In the genomic region with DNA sequence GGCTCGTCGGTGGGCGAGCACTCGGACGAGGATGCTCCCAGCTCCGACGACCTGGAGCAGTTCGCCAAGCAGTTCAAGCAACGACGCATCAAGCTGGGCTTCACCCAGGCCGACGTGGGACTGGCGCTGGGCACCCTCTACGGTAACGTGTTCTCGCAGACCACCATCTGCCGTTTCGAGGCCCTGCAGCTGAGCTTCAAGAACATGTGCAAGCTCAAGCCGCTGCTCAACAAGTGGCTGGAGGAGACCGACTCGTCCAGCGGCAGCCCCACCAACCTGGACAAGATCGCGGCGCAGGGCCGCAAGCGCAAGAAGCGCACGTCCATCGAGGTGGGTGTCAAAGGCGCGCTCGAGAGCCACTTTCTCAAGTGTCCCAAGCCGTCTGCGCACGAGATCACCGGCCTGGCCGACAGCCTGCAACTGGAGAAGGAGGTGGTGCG, we compare ENCODE assay signal across 9 mouse cellular contexts. TPM values are rescaled to one million over a fixed set of nuclear protein-coding genes. Genes with fewer than 3 reads are reported as not detected.
DNase-seq lines count a peak whose midpoint lies in the region; ATAC-seq lines count a peak whose summit lies in the region.
"Had no signal": no experiment of that assay in that cellular context is flagged by ENCODE, and none has a peak within 500 bp of the region (broad histone marks: within the 10 kb centered on the region; RNA-seq: fewer than 3 reads in every experiment).

No protein-coding gene starts in this region.

- H3K36me3 ChIP-seq in kidney, embryonic 14.5 days (ENCODE audit: control insufficient read depth, insufficient read depth, low read length), result no peaks in the 10 kb centered on the region
- no peaks in the 10 kb centered on the region for H3K36me3 ChIP-seq in hindbrain, embryonic 12.5 days
- no peaks in the 10 kb centered on the region for H3K36me3 ChIP-seq in midbrain, embryonic 11.5 days (ENCODE audit: control insufficient read depth, insufficient read depth, low read length)

- ATAC-seq in kidney, embryonic 14.5 days (ENCODE audit: low FRiP score, low TSS enrichment), result 0 out of 2 replicates have a peak, but pooled peaks have one; percentile 12
- ATAC-seq in hindbrain, embryonic 12.5 days (ENCODE audit: low FRiP score), result no peak
- ATAC-seq in midbrain, embryonic 11.5 days (ENCODE audit: low FRiP score), result no peak
- ATAC-seq in megakaryocyte-erythroid progenitor cell, adult 5-6 weeks (replicated peaks; ENCODE audit: low FRiP score, low TSS enrichment, poor library complexity, severe bottlenecking), result no peak

- H3K27ac ChIP-seq in kidney, embryonic 14.5 days (ENCODE audit: low read depth, low read length), result no peak overlapping the region
- H3K27ac ChIP-seq in hindbrain, embryonic 12.5 days, result peak overlapping the region; percentile 24; the same call in 1 of the 2 replicates
- no peak overlapping the region; the same call in 1 of the 2 replicates for H3K27ac ChIP-seq in midbrain, embryonic 11.5 days (ENCODE audit: low read depth, low read length)

- H3K9ac ChIP-seq in kidney, embryonic 14.5 days (ENCODE audit: low read depth, low read length), result no peak overlapping the region
- peak overlapping the region; percentile 67 for H3K9ac ChIP-seq in hindbrain, embryonic 12.5 days
- H3K9ac ChIP-seq in midbrain, embryonic 11.5 days (ENCODE audit: low read length), result peak overlapping the region; percentile 80

- H3K9me3 ChIP-seq in kidney, embryonic 14.5 days (ENCODE audit: control insufficient read depth, low read length), result no peaks in the 10 kb centered on the region
- no peaks in the 10 kb centered on the region for H3K9me3 ChIP-seq in hindbrain, embryonic 12.5 days (replicated peaks)
- no peaks in the 10 kb centered on the region for H3K9me3 ChIP-seq in midbrain, embryonic 11.5 days (ENCODE audit: control insufficient read depth, low read length)

- peak overlapping the region; percentile 59 for H3K4me3 ChIP-seq in kidney, embryonic 14.5 days (ENCODE audit: low read length)
- H3K4me3 ChIP-seq in hindbrain, embryonic 12.5 days, result peak overlapping the region; percentile 62
- H3K4me3 ChIP-seq in midbrain, embryonic 11.5 days (ENCODE audit: low read depth, low read length), result peak overlapping the region; percentile 63

- H3K4me2 ChIP-seq in kidney, embryonic 14.5 days (replicated peaks; ENCODE audit: low read depth, low read length), result peak overlapping the region; percentile 98
- peak overlapping the region; percentile 96 for H3K4me2 ChIP-seq in hindbrain, embryonic 12.5 days (replicated peaks)
- H3K4me2 ChIP-seq in midbrain, embryonic 11.5 days, result peak overlapping the region; percentile 88

- under 1% methylated on average over 39 of the region's 39 CpGs for WGBS in kidney, embryonic 14.5 days
- under 1% methylated on average over 39 of the region's 39 CpGs for WGBS in hindbrain, embryonic 12.5 days
- WGBS in midbrain, embryonic 11.5 days, result under 1% methylated on average over 39 of the region's 39 CpGs

- peaks cover 90% of the 10 kb centered on the region for H3K27me3 ChIP-seq in kidney, embryonic 14.5 days (ENCODE audit: control insufficient read depth, insufficient read depth, low read length)
- H3K27me3 ChIP-seq in hindbrain, embryonic 12.5 days, result peaks cover 80% of the 10 kb centered on the region
- H3K27me3 ChIP-seq in midbrain, embryonic 11.5 days (ENCODE audit: control insufficient read depth, insufficient read depth, low read length), result peaks cover 56% of the 10 kb centered on the region

- H3K4me1 ChIP-seq in kidney, embryonic 14.5 days (ENCODE audit: control insufficient read depth, insufficient read depth, low read length), result peaks cover 14% of the 10 kb centered on the region
- peaks cover 47% of the 10 kb centered on the region for H3K4me1 ChIP-seq in hindbrain, embryonic 12.5 days
- peaks cover 44% of the 10 kb centered on the region for H3K4me1 ChIP-seq in midbrain, embryonic 11.5 days (ENCODE audit: control insufficient read depth, insufficient read depth, low read length)

- no peak for DNase-seq in kidney, adult 9 months
- peak; percentile 67 for DNase-seq in embryo, embryonic 10 days (ENCODE audit: low spot score)
- DNase-seq in midbrain, embryonic 11.5 days (ENCODE audit: low spot score, missing footprints), result peak; percentile 97
- no peak for DNase-seq in urinary bladder, postnatal 25 days (ENCODE audit: low spot score)
- no peak for DNase-seq in right cerebral cortex, postnatal 4 days

RNA-seq across cellular contexts. Expression of a gene that starts 1.8 kb away (rescaled TPM):
- polyA plus RNA-seq in kidney, embryonic 14.5 days (2014; fragmentation: Nextera tagmentation; extraction: Ambion mirVana), result 1.6 and 1.7 TPM in 2 replicates
- 24.2 and 24.4 TPM in 2 replicates for polyA plus RNA-seq in hindbrain, embryonic 12.5 days (2016; fragmentation: Nextera tagmentation; extraction: Ambion mirVana)
- polyA plus RNA-seq in midbrain, embryonic 11.5 days (2014; fragmentation: Nextera tagmentation; extraction: Ambion mirVana), result 19.2 and 20.5 TPM in 2 replicates
- total RNA-seq in megakaryocyte-erythroid progenitor cell, adult 5-6 weeks (2014; fragmentation: Nextera tagmentation), result not detected in 2 replicates
- 0.23 TPM in 1 of 2 replicates, not detected in the other for total RNA-seq in megakaryocyte-erythroid progenitor cell, adult 5-6 weeks (2017)

RNA-seq across cellular contexts. Expression of a gene that starts 35.0 kb away (rescaled TPM):
- 67.9 and 93.7 TPM in 2 replicates for polyA plus RNA-seq in kidney, embryonic 14.5 days (2014; fragmentation: Nextera tagmentation; extraction: Ambion mirVana)
- 60.7 and 68.8 TPM in 2 replicates for polyA plus RNA-seq in hindbrain, embryonic 12.5 days (2016; fragmentation: Nextera tagmentation; extraction: Ambion mirVana)
- polyA plus RNA-seq in midbrain, embryonic 11.5 days (2014; fragmentation: Nextera tagmentation; extraction: Ambion mirVana), result 66.2 and 75.4 TPM in 2 replicates
- total RNA-seq in megakaryocyte-erythroid progenitor cell, adult 5-6 weeks (2014; fragmentation: Nextera tagmentation), result 54.9 and 55.0 TPM in 2 replicates
- 101 and 103 TPM in 2 replicates for total RNA-seq in megakaryocyte-erythroid progenitor cell, adult 5-6 weeks (2017)

RNA-seq across cellular contexts. Expression of a gene that starts 42.1 kb away (rescaled TPM):
- 9.5 and 9.7 TPM in 2 replicates for polyA plus RNA-seq in kidney, embryonic 14.5 days (2014; fragmentation: Nextera tagmentation; extraction: Ambion mirVana)
- polyA plus RNA-seq in hindbrain, embryonic 12.5 days (2016; fragmentation: Nextera tagmentation; extraction: Ambion mirVana), result 3.3 and 6.8 TPM in 2 replicates
- 3.9 and 4.5 TPM in 2 replicates for polyA plus RNA-seq in midbrain, embryonic 11.5 days (2014; fragmentation: Nextera tagmentation; extraction: Ambion mirVana)
- 3.3 and 5.3 TPM in 2 replicates for total RNA-seq in megakaryocyte-erythroid progenitor cell, adult 5-6 weeks (2014; fragmentation: Nextera tagmentation)
- total RNA-seq in megakaryocyte-erythroid progenitor cell, adult 5-6 weeks (2017), result 0.42 and 4.1 TPM in 2 replicates

RNA-seq across cellular contexts. Expression of a gene that starts 47.8 kb away (rescaled TPM):
- not detected in 2 replicates for polyA plus RNA-seq in kidney, embryonic 14.5 days (2014; fragmentation: Nextera tagmentation; extraction: Ambion mirVana)
- polyA plus RNA-seq in hindbrain, embryonic 12.5 days (2016; fragmentation: Nextera tagmentation; extraction: Ambion mirVana), result 0.75 and 1.0 TPM in 2 replicates
- polyA plus RNA-seq in midbrain, embryonic 11.5 days (2014; fragmentation: Nextera tagmentation; extraction: Ambion mirVana), result 0.16 TPM in 1 of 2 replicates, not detected in the other
- not detected in 2 replicates for total RNA-seq in megakaryocyte-erythroid progenitor cell, adult 5-6 weeks (2014; fragmentation: Nextera tagmentation)
- total RNA-seq in megakaryocyte-erythroid progenitor cell, adult 5-6 weeks (2017), result not detected in 2 replicates
- polyA plus RNA-seq: gonadal fat pad, adult 2 months had no signal

RNA-seq across cellular contexts. Expression of a gene that starts 56.1 kb away (rescaled TPM):
- polyA plus RNA-seq in kidney, embryonic 14.5 days (2014; fragmentation: Nextera tagmentation; extraction: Ambion mirVana), result 177 and 183 TPM in 2 replicates
- polyA plus RNA-seq in hindbrain, embryonic 12.5 days (2016; fragmentation: Nextera tagmentation; extraction: Ambion mirVana), result 157 and 164 TPM in 2 replicates
- polyA plus RNA-seq in midbrain, embryonic 11.5 days (2014; fragmentation: Nextera tagmentation; extraction: Ambion mirVana), result 221 and 236 TPM in 2 replicates
- 99.2 and 101 TPM in 2 replicates for total RNA-seq in megakaryocyte-erythroid progenitor cell, adult 5-6 weeks (2014; fragmentation: Nextera tagmentation)
- total RNA-seq in megakaryocyte-erythroid progenitor cell, adult 5-6 weeks (2017), result 208 and 222 TPM in 2 replicates

Comparison
In these comparisons a context has a peak if more than half of its experiments do, and no peak if none do; other contexts are left out.
1. DNase-seq: peak in embryo, embryonic 10 days (single experiment) and midbrain, embryonic 11.5 days (single experiment); none in kidney, adult 9 months (single experiment), urinary bladder, postnatal 25 days (single experiment) and right cerebral cortex, postnatal 4 days (single experiment).
2. Peak in every context shown above with its lines, with median percentiles within 50 percentile points of each other: H3K4me2 ChIP-seq and H3K4me3 ChIP-seq.